In genomic region chr6:125292256-125292655, GRCm38 (mm10) we compare ENCODE assay signal across 26 mouse cellular contexts. TPM values are rescaled to one million over a fixed set of nuclear protein-coding genes. Genes with fewer than 3 reads are reported as not detected.
A peak's percentile ranks its signal among the peaks of the same experiment; 100 is the strongest.
DNase-seq lines count a peak whose midpoint lies in the region; ATAC-seq and TF ChIP-seq lines count a peak whose summit lies in the region.
"Had no signal": no experiment of that assay in that cellular context is flagged by ENCODE, and none has a peak within 500 bp of the region (broad histone marks: within the 10 kb centered on the region; RNA-seq: fewer than 3 reads in every experiment).

No protein-coding gene starts in this region.

- H3K4me3 ChIP-seq in liver, embryonic 15.5 days (replicated peaks): no peak overlapping the region
- no peak overlapping the region for H3K4me3 ChIP-seq in liver, embryonic 12.5 days
- H3K4me3 ChIP-seq in stomach, embryonic 14.5 days (ENCODE audit: low read depth, low read length): no peak overlapping the region
- H3K4me3 ChIP-seq in cerebellum, adult 2 months (replicated peaks; ENCODE audit: insufficient read depth, low read depth, low read length): no peak overlapping the region
- H3K4me3 ChIP-seq: embryonic facial prominence, embryonic 15.5 days; erythroblast, embryonic 14.5 days; forebrain, embryonic 10.5 days; forebrain, embryonic 15.5 days; heart, adult 2 months; heart, embryonic 15.5 days; hindbrain, embryonic 13.5 days had no signal

- peak; percentile 42; the same call in 1 of the 2 replicates for ATAC-seq in liver, embryonic 15.5 days (ENCODE audit: insufficient read depth)
- ATAC-seq in liver, embryonic 12.5 days: no peak
- ATAC-seq in stomach, embryonic 14.5 days (ENCODE audit: insufficient number of reproducible peaks, insufficient read depth, low FRiP score, low read depth): 0 out of 2 replicates have a peak, but pooled peaks have one; percentile 49
- ATAC-seq: activated CD4-positive, CD25-positive, alpha-beta regulatory T cell, adult 4 months; forebrain, embryonic 15.5 days; Patski had no signal

- no peak overlapping the region for H3K4me2 ChIP-seq in liver, embryonic 15.5 days
- no peak overlapping the region for H3K4me2 ChIP-seq in liver, embryonic 12.5 days
- H3K4me2 ChIP-seq in stomach, embryonic 14.5 days (replicated peaks; ENCODE audit: low read depth, low read length): no peak overlapping the region
- H3K4me2 ChIP-seq: embryonic facial prominence, embryonic 15.5 days; forebrain, embryonic 15.5 days; heart, embryonic 11.5 days; heart, embryonic 15.5 days; hindbrain, embryonic 13.5 days had no signal

- TF ChIP-seq POLR2A in cerebellum, adult 2 months (IDR thresholded peaks at IDR 0.05; ENCODE audit: borderline replicate concordance, insufficient read depth, low read length): no peak

- no peaks in the 10 kb centered on the region for H3K27me3 ChIP-seq in liver, embryonic 15.5 days
- H3K27me3 ChIP-seq in liver, embryonic 12.5 days (replicated peaks): peaks cover 3% of the 10 kb centered on the region; the same call in 1 of the 2 replicates
- no peaks in the 10 kb centered on the region for H3K27me3 ChIP-seq in stomach, embryonic 14.5 days (ENCODE audit: control insufficient read depth, insufficient read depth, low read length)
- peaks cover 1% of the 10 kb centered on the region; the same call in 1 of the 2 replicates for H3K27me3 ChIP-seq in cerebellum, adult 2 months (ENCODE audit: control insufficient read depth, insufficient read depth, low read length)
- H3K27me3 ChIP-seq: embryonic facial prominence, embryonic 15.5 days; forebrain, embryonic 15.5 days; heart, embryonic 15.5 days; hindbrain, embryonic 13.5 days; Patski had no signal

- no peak for TF ChIP-seq CTCF in cerebellum, adult 2 months (IDR thresholded peaks at IDR 0.05; ENCODE audit: borderline replicate concordance, insufficient read depth, low read depth, low read length)

- no peaks in the 10 kb centered on the region for H3K4me1 ChIP-seq in liver, embryonic 15.5 days (replicated peaks)
- H3K4me1 ChIP-seq in liver, embryonic 12.5 days: no peaks in the 10 kb centered on the region
- H3K4me1 ChIP-seq in stomach, embryonic 14.5 days (ENCODE audit: control insufficient read depth, insufficient read depth, low read length): no peaks in the 10 kb centered on the region; the same call in 1 of the 2 replicates
- no peaks in the 10 kb centered on the region for H3K4me1 ChIP-seq in cerebellum, adult 2 months (ENCODE audit: control insufficient read depth, insufficient read depth, low read length)
- H3K4me1 ChIP-seq: forebrain, embryonic 10.5 days; forebrain, embryonic 15.5 days; heart, embryonic 15.5 days; hindbrain, embryonic 13.5 days had no signal

- H3K9me3 ChIP-seq in liver, embryonic 15.5 days (replicated peaks): no peaks in the 10 kb centered on the region
- H3K9me3 ChIP-seq in liver, embryonic 12.5 days (replicated peaks): no peaks in the 10 kb centered on the region; the same call in 1 of the 2 replicates
- H3K9me3 ChIP-seq in stomach, embryonic 14.5 days (ENCODE audit: control insufficient read depth, low read depth, low read length): peaks cover 4% of the 10 kb centered on the region; the same call in 1 of the 2 replicates
- H3K9me3 ChIP-seq: embryonic facial prominence, embryonic 15.5 days; forebrain, embryonic 10.5 days; forebrain, embryonic 15.5 days; heart, embryonic 15.5 days; hindbrain, embryonic 13.5 days had no signal

- no peak overlapping the region for H3K9ac ChIP-seq in liver, embryonic 15.5 days
- H3K9ac ChIP-seq in liver, embryonic 12.5 days: no peak overlapping the region
- no peak overlapping the region for H3K9ac ChIP-seq in stomach, embryonic 14.5 days (replicated peaks; ENCODE audit: low read depth, low read length)
- H3K9ac ChIP-seq: embryonic facial prominence, embryonic 15.5 days; forebrain, embryonic 15.5 days; heart, embryonic 15.5 days; hindbrain, embryonic 13.5 days had no signal

- DNase-seq in large intestine, adult 2 months (ENCODE audit: low read depth, low spot score): peak; percentile 80
- DNase-seq in yolk sac, embryonic 10.5 days (ENCODE audit: low spot score): peak; percentile 72
- DNase-seq in thymus, postnatal 0 days (ENCODE audit: low spot score): no peak
- no peak for DNase-seq in cerebellum, adult 2 months
- DNase-seq in urinary bladder, adult 18-20 months (ENCODE audit: low spot score in 2 of 2): no peak
- DNase-seq: adrenal gland, adult 2 months; adrenal gland, postnatal 25 days; cerebellum, adult 18-20 months; cerebellum, postnatal 10 days; gastrocnemius, postnatal 14 days; heart, adult 2 months; heart, postnatal 14 days had no signal

- H3K27ac ChIP-seq in liver, embryonic 15.5 days (replicated peaks): no peak overlapping the region
- no peak overlapping the region for H3K27ac ChIP-seq in liver, embryonic 12.5 days
- no peak overlapping the region for H3K27ac ChIP-seq in stomach, embryonic 14.5 days (ENCODE audit: low read length)
- no peak overlapping the region for H3K27ac ChIP-seq in cerebellum, adult 2 months (ENCODE audit: insufficient read depth, low read length)
- H3K27ac ChIP-seq: embryonic facial prominence, embryonic 15.5 days; forebrain, embryonic 10.5 days; forebrain, embryonic 15.5 days; heart, adult 2 months; heart, embryonic 15.5 days; hindbrain, embryonic 13.5 days had no signal

- no peaks in the 10 kb centered on the region for H3K36me3 ChIP-seq in liver, embryonic 15.5 days (replicated peaks)
- no peaks in the 10 kb centered on the region for H3K36me3 ChIP-seq in liver, embryonic 12.5 days
- H3K36me3 ChIP-seq in stomach, embryonic 14.5 days (ENCODE audit: control insufficient read depth, insufficient read depth, low read length): no peaks in the 10 kb centered on the region
- H3K36me3 ChIP-seq: embryonic facial prominence, embryonic 15.5 days; forebrain, embryonic 10.5 days; forebrain, embryonic 15.5 days; heart, embryonic 15.5 days; hindbrain, embryonic 13.5 days had no signal

- WGBS in liver, embryonic 15.5 days (ENCODE audit: insufficient replicate concordance): 62% methylated on average over 7 of the region's 7 CpGs
- WGBS in liver, embryonic 12.5 days (ENCODE audit: insufficient replicate concordance): 68% methylated on average over 7 of the region's 7 CpGs
- WGBS in large intestine, adult 2 months: 37% methylated on average over 7 of the region's 7 CpGs
- 81% methylated on average over 7 of the region's 7 CpGs for WGBS in stomach, embryonic 14.5 days
- 93% methylated on average over 7 of the region's 7 CpGs for WGBS in cerebellum, adult 2 months

RNA-seq across cellular contexts. Expression of gene Tuba3a, which starts 6.4 kb away (rescaled TPM):
- not detected in 2 replicates for polyA plus RNA-seq in liver, embryonic 15.5 days (2015; fragmentation: Nextera tagmentation; extraction: Ambion mirVana)
- not detected in 2 replicates for polyA plus RNA-seq in liver, embryonic 12.5 days (2016; fragmentation: Nextera tagmentation; extraction: Ambion mirVana)
- polyA plus RNA-seq in large intestine, adult 2 months (2012; rRNA removed): 0.05 and 0.14 TPM in 2 replicates
- polyA plus RNA-seq in stomach, embryonic 14.5 days (2014; fragmentation: Nextera tagmentation; extraction: Ambion mirVana): 0.17 TPM in 1 of 2 replicates, not detected in the other
- polyA plus RNA-seq in thymus, postnatal 0 days (2015; fragmentation: Nextera tagmentation; extraction: Ambion mirVana): 0.22 and 0.36 TPM in 2 replicates
- polyA plus RNA-seq in cerebellum, adult 2 months (2012; rRNA removed): not detected in 2 replicates
- polyA plus RNA-seq: adrenal gland, adult 2 months; embryonic facial prominence, embryonic 11.5 days; erythroblast, embryonic 14.5 days; forebrain, embryonic 15.5 days; frontal cortex, adult 2 months; hindbrain, embryonic 13.5 days; Patski had no signal

RNA-seq across cellular contexts. Expression of gene Ltbr, which starts 21.4 kb away (rescaled TPM):
- polyA plus RNA-seq in liver, embryonic 15.5 days (2015; fragmentation: Nextera tagmentation; extraction: Ambion mirVana): 20.6 and 25.1 TPM in 2 replicates
- polyA plus RNA-seq in liver, embryonic 12.5 days (2016; fragmentation: Nextera tagmentation; extraction: Ambion mirVana): 19.2 and 22.9 TPM in 2 replicates
- polyA plus RNA-seq in large intestine, adult 2 months (2012; rRNA removed): 123 and 136 TPM in 2 replicates
- 55.1 and 62.6 TPM in 2 replicates for polyA plus RNA-seq in stomach, embryonic 14.5 days (2014; fragmentation: Nextera tagmentation; extraction: Ambion mirVana)
- polyA plus RNA-seq in thymus, postnatal 0 days (2015; fragmentation: Nextera tagmentation; extraction: Ambion mirVana): 29.6 and 30.9 TPM in 2 replicates
- 12.1 and 12.5 TPM in 2 replicates for polyA plus RNA-seq in cerebellum, adult 2 months (2012; rRNA removed)
- polyA plus RNA-seq: activated CD4-positive, CD25-positive, alpha-beta regulatory T cell, adult 4 months had no signal

RNA-seq across cellular contexts. Expression of gene Scnn1a, which starts 28.2 kb away (rescaled TPM):
- polyA plus RNA-seq in liver, embryonic 15.5 days (2015; fragmentation: Nextera tagmentation; extraction: Ambion mirVana): 0.64 and 0.79 TPM in 2 replicates
- polyA plus RNA-seq in liver, embryonic 12.5 days (2016; fragmentation: Nextera tagmentation; extraction: Ambion mirVana): 0.23 and 0.50 TPM in 2 replicates
- 7.9 and 11.0 TPM in 2 replicates for polyA plus RNA-seq in large intestine, adult 2 months (2012; rRNA removed)
- 1.3 and 2.6 TPM in 2 replicates for polyA plus RNA-seq in stomach, embryonic 14.5 days (2014; fragmentation: Nextera tagmentation; extraction: Ambion mirVana)
- 9.0 and 9.5 TPM in 2 replicates for polyA plus RNA-seq in thymus, postnatal 0 days (2015; fragmentation: Nextera tagmentation; extraction: Ambion mirVana)
- 0.67 and 0.74 TPM in 2 replicates for polyA plus RNA-seq in cerebellum, adult 2 months (2012; rRNA removed)
- polyA plus RNA-seq: activated CD4-positive, CD25-positive, alpha-beta regulatory T cell, adult 4 months had no signal

RNA-seq across cellular contexts. Expression of gene Cd27, which starts 55.4 kb away (rescaled TPM):
- 1.3 and 1.6 TPM in 2 replicates for polyA plus RNA-seq in liver, embryonic 15.5 days (2015; fragmentation: Nextera tagmentation; extraction: Ambion mirVana)
- 2.6 and 3.2 TPM in 2 replicates for polyA plus RNA-seq in liver, embryonic 12.5 days (2016; fragmentation: Nextera tagmentation; extraction: Ambion mirVana)
- 4.5 and 5.3 TPM in 2 replicates for polyA plus RNA-seq in large intestine, adult 2 months (2012; rRNA removed)
- 2.3 and 3.1 TPM in 2 replicates for polyA plus RNA-seq in stomach, embryonic 14.5 days (2014; fragmentation: Nextera tagmentation; extraction: Ambion mirVana)
- 175 and 252 TPM in 2 replicates for polyA plus RNA-seq in thymus, postnatal 0 days (2015; fragmentation: Nextera tagmentation; extraction: Ambion mirVana)
- 0.13 TPM in 1 of 2 replicates, not detected in the other for polyA plus RNA-seq in cerebellum, adult 2 months (2012; rRNA removed)

RNA-seq across cellular contexts. Expression of gene Tnfrsf1a, which starts 56.9 kb away (rescaled TPM):
- polyA plus RNA-seq in liver, embryonic 15.5 days (2015; fragmentation: Nextera tagmentation; extraction: Ambion mirVana): 29.4 and 31.0 TPM in 2 replicates
- polyA plus RNA-seq in liver, embryonic 12.5 days (2016; fragmentation: Nextera tagmentation; extraction: Ambion mirVana): 23.0 and 23.4 TPM in 2 replicates
- polyA plus RNA-seq in large intestine, adult 2 months (2012; rRNA removed): 123 and 182 TPM in 2 replicates
- polyA plus RNA-seq in stomach, embryonic 14.5 days (2014; fragmentation: Nextera tagmentation; extraction: Ambion mirVana): 64.2 and 69.9 TPM in 2 replicates
- 67.3 and 67.9 TPM in 2 replicates for polyA plus RNA-seq in thymus, postnatal 0 days (2015; fragmentation: Nextera tagmentation; extraction: Ambion mirVana)
- polyA plus RNA-seq in cerebellum, adult 2 months (2012; rRNA removed): 11.4 and 11.8 TPM in 2 replicates

Comparison
In these comparisons a context has a peak if more than half of its experiments do, and no peak if none do; other contexts are left out.
1. DNase-seq: peak in large intestine, adult 2 months (single experiment) and yolk sac, embryonic 10.5 days (single experiment); none in thymus, postnatal 0 days (single experiment), cerebellum, adult 2 months (0 of 2) and urinary bladder, adult 18-20 months (0 of 2).